Mouse (Mus musculus): ENCODE data around the gene Rnf148. TPM values are rescaled to one million over a fixed set of nuclear protein-coding genes. Genes with fewer than 3 reads are reported as not detected.

Gene Rnf148
- polyA plus RNA-seq (2016; fragmentation: Nextera tagmentation; extraction: Ambion mirVana), result not detected in 2 replicates

DNA sequence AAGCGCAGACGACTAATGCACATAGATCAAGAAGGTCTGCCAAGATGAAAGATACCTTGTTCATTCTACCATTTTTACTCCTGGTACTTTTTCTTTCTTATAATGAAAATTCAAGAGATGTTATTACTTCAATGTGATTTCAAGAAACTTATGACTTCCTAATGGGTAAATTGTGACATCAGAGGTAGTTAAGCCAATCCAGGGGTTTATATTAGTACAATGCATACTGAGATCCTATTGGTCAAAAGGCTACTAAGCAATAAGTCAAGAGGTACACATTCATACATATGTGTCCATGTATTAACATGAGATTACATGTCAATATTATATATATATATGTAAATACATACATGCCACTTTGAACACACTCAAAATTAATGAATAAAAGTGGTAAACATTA lies at the start of gene Rnf148:
Rnf148 (minus strand) TSS at position 101 of the 400 bp plus-strand sequence.
- H3K27me3 ChIP-seq, result no peaks in the 10 kb centered on the region
- no peak within 1 kb of the TSS for H3K27ac ChIP-seq
- H3K36me3 ChIP-seq, result no peaks in the 10 kb centered on the region
- no peaks in the 10 kb centered on the region for H3K4me1 ChIP-seq
- no peak for ATAC-seq (ENCODE audit: low FRiP score)
- H3K9ac ChIP-seq, result no peak within 1 kb of the TSS
- WGBS, result 79% methylated on average over 2 of the region's 2 CpGs
- H3K4me2 ChIP-seq (replicated peaks), result no peak within 1 kb of the TSS
- no peaks in the 10 kb centered on the region for H3K9me3 ChIP-seq (replicated peaks)
- H3K4me3 ChIP-seq, result no peak within 1 kb of the TSS

DNA sequence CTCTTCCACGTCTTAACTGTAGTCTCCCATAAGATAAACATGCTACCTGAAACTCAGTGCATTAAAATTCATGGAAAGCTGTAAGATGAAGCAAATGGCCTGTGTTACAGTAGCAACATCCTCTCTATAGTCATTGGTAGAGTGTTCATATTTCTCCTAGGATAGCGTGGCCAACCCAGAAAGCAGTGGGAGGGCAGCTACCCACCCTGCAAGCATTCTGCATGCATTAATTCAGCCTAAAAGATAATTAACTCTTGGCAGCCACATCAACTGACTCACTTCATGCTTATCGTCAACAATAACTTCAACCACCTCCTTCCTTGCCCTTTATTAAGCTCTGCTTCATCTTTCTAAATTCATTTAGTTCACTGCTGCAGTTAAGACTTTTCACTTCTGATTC lies 45.9 kb upstream of the Rnf148 start:
- Histone ChIP-seq H3K27me3 (no peaks in the 10 kb centered on the region), H3K27ac (no peak overlapping the region), H3K36me3 (no peaks in the 10 kb centered on the region), H3K4me2 (replicated peaks) (no peak overlapping the region), H3K9me3 (replicated peaks) (no peaks in the 10 kb centered on the region), H3K4me1 (no peaks in the 10 kb centered on the region), H3K9ac (no peak overlapping the region), H3K4me3 (no peak overlapping the region)
- no peak for ATAC-seq (ENCODE audit: low FRiP score)
- 69% methylated on average over 3 of the region's 3 CpGs for WGBS

DNA sequence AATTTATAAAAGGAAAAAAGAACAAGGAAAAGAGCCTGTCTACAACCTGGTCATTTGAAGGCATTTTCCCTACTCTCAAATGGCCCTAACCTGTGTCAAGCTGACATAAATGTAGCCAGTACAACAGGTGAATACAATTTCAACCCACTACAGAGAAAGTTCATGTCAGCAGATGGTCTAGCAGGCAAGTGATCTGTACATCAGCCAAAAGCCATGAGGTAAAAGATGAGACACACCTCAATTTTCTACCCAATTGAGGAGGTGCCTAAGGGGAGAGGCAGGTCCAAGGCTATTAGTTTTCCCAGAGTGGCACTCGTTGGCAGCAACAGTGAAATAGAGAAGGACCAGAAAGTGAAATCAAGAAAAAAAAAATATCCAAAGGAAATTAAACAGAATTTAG lies 23.2 kb upstream of the Rnf148 start:
- ATAC-seq (ENCODE audit: low FRiP score), result no peak
- no peak overlapping the region for H3K27ac ChIP-seq
- no peaks in the 10 kb centered on the region for H3K27me3 ChIP-seq
- no peaks in the 10 kb centered on the region for H3K9me3 ChIP-seq (replicated peaks)
- no peak overlapping the region for H3K4me3 ChIP-seq
- H3K36me3 ChIP-seq, result no peaks in the 10 kb centered on the region
- WGBS, result 46% methylated on average over 1 of the region's 1 CpGs
- no peak overlapping the region for H3K9ac ChIP-seq
- H3K4me2 ChIP-seq (replicated peaks), result no peak overlapping the region
- no peaks in the 10 kb centered on the region for H3K4me1 ChIP-seq

DNA sequence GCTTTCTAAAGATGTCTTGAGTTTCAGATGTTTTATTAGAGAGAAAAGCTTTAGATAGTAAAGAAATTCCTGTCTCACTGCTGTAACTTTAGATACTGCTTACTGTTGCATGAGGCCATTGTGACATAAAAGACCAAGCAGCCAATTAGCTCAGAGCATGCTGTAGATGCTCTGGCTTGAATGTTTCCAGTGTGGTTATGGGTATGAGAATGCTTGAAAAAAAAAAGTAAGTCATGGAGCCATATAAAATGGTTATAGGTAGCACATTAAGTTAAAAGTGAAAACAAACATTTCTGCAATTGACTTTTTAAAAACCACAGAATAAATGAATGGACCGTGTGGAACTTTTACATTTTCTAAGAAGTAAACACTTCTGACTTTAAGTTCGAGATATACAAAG lies 4.7 kb downstream of the Rnf148 start, which contains the start of gene Rnf133:
Rnf133 (minus strand) TSS at position 101 of the 400 bp plus-strand sequence.
- 96% methylated on average over 2 of the region's 2 CpGs for WGBS
- Histone ChIP-seq H3K4me1 (no peaks in the 10 kb centered on the region), H3K9me3 (replicated peaks) (no peaks in the 10 kb centered on the region), H3K27ac (no peak within 1 kb of the TSS), H3K4me3 (no peak within 1 kb of the TSS), H3K4me2 (replicated peaks) (no peak within 1 kb of the TSS), H3K9ac (no peak within 1 kb of the TSS), H3K27me3 (no peaks in the 10 kb centered on the region), H3K36me3 (no peaks in the 10 kb centered on the region)
- ATAC-seq (ENCODE audit: low FRiP score), result no peak

DNA sequence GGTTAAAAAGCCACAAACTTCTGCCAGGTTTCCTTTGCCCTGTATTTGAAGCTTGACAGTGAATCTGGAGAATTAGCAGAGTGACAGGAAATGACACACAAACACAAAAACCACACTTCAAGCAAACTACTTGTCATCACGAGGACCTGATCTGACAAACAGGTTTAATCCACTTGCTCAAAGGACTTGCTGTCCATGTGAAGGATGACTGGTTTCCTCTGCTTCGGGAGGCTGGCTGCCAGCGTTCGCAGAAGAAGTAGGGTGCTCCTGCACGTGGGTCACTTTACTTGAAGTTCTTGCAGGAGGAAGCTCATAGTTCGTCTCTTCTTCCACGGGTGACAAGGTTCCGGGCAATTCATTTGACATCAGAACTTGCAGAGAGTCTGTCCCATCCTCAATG lies 6.2 kb downstream of the Rnf148 start:
- Histone ChIP-seq H3K27ac (no peak overlapping the region), H3K36me3 (no peaks in the 10 kb centered on the region), H3K4me1 (no peaks in the 10 kb centered on the region), H3K4me2 (replicated peaks) (no peak overlapping the region), H3K4me3 (no peak overlapping the region), H3K9ac (no peak overlapping the region), H3K9me3 (replicated peaks) (no peaks in the 10 kb centered on the region), H3K27me3 (no peaks in the 10 kb centered on the region)
- 89% methylated on average over 8 of the region's 8 CpGs for WGBS
- no peak for ATAC-seq (ENCODE audit: low FRiP score)

DNA sequence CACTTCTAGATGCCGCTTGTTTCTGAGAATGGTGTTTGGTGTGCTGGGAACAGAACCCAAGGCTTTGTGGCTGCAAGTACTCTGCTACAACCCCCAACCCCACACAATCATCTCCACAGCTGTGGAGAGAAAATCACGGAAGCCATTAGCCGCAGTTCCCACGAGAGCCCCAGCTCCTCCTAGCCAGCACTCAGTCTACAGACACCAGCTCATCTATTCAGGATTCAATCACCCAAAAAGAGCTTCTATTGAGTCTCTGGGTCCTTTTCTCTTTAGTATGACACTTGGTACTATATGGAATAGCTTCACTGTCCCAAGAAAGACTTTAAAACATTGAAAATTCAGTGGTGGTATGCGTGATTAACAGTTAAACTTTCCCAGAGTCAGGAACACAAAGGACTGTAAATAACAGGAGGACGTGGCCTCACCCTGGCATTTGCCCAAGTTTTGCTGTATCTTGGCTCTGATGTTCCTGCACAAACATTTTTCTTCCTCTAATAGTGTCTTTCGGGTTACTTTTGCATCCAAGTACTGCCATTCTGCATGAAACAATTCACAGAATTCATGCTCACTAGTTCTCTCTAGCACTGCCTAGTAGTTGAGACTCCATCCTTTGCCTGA lies 7.2 kb downstream of the Rnf148 start:
- Histone ChIP-seq H3K27me3 (no peaks in the 10 kb centered on the region), H3K36me3 (no peaks in the 10 kb centered on the region), H3K9ac (no peak overlapping the region), H3K4me1 (no peaks in the 10 kb centered on the region), H3K4me2 (replicated peaks) (no peak overlapping the region), H3K9me3 (replicated peaks) (no peaks in the 10 kb centered on the region), H3K4me3 (no peak overlapping the region), H3K27ac (no peak overlapping the region)
- ATAC-seq (ENCODE audit: low FRiP score), result no peak
- WGBS, result 84% methylated on average over 7 of the region's 7 CpGs

DNA sequence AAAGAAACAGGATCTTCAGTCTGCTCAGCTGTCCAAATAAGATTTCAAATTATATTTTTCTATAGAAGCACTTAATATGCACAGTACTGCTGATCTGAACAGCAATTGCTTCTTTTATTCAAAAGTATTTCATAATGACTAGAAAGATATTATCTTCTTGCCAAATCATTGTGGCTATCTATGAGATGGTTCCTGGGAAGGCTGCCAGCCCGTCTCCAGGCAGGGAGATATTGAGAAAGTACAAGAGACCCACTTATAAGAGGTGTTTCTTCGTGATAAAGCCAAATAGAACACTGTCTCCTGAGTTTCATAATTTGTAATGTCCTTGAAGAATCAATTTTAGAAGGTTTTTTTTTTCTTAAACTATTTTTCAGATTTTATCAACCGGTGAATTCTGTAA lies 17.9 kb downstream of the Rnf148 start:
- Histone ChIP-seq H3K4me2 (replicated peaks) (no peak overlapping the region), H3K4me1 (no peaks in the 10 kb centered on the region), H3K9me3 (replicated peaks) (no peaks in the 10 kb centered on the region), H3K27me3 (no peaks in the 10 kb centered on the region), H3K9ac (no peak overlapping the region), H3K27ac (no peak overlapping the region), H3K36me3 (no peaks in the 10 kb centered on the region), H3K4me3 (no peak overlapping the region)
- 78% methylated on average over 3 of the region's 3 CpGs for WGBS
- no peak for ATAC-seq (ENCODE audit: low FRiP score)

DNA sequence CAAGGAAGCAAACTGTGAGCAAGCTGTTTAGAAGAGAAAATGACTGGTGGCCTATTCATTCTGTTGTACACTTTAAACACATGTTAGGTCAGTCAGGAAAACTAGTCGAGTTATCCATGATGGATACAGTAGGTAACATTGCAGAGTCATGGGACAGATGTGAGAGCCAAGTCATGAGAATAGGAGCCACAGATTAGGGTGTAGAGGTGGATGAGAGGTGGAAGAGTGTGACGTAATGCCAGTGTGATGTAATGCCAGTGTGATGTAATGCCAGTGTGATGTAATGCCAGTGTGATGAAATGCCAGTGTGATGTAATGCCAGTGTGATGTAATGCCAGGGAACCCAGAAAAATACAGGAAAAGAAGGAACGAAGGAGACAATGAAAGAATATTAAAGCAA lies 19.7 kb downstream of the Rnf148 start:
- ATAC-seq (ENCODE audit: low FRiP score), result no peak
- H3K4me2 ChIP-seq (replicated peaks), result no peak overlapping the region
- H3K4me1 ChIP-seq, result no peaks in the 10 kb centered on the region
- no peak overlapping the region for H3K4me3 ChIP-seq
- no peaks in the 10 kb centered on the region for H3K36me3 ChIP-seq
- H3K27me3 ChIP-seq, result no peaks in the 10 kb centered on the region
- 90% methylated on average over 3 of the region's 3 CpGs for WGBS
- no peaks in the 10 kb centered on the region for H3K9me3 ChIP-seq (replicated peaks)
- no peak overlapping the region for H3K9ac ChIP-seq
- H3K27ac ChIP-seq, result no peak overlapping the region

DNA sequence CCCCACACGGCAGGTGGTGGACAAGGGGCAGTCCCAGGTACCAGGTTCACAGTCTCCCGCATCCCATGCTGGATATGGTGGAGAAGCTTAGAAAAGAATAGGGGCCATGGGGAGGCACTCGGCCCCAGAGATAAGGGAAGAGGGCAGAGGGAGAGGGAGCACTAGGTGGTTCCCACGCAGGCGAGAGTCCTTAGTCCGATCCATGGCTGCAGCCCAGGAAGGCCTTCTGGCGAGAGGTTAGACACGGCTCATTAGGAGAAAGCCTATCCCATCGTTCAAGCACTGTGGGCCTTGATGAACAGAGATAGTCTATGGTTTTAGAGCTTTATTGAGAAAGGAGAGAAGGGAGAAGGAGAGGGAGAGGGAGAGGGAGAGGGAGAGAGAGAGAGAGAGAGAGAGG lies 20.9 kb downstream of the Rnf148 start:
- Histone ChIP-seq H3K4me3 (no peak overlapping the region), H3K4me1 (no peaks in the 10 kb centered on the region), H3K27ac (no peak overlapping the region), H3K27me3 (no peaks in the 10 kb centered on the region), H3K9ac (no peak overlapping the region), H3K36me3 (no peaks in the 10 kb centered on the region), H3K9me3 (replicated peaks) (no peaks in the 10 kb centered on the region), H3K4me2 (replicated peaks) (no peak overlapping the region)
- ATAC-seq (ENCODE audit: low FRiP score), result no peak
- 75% methylated on average over 9 of the region's 9 CpGs for WGBS

DNA sequence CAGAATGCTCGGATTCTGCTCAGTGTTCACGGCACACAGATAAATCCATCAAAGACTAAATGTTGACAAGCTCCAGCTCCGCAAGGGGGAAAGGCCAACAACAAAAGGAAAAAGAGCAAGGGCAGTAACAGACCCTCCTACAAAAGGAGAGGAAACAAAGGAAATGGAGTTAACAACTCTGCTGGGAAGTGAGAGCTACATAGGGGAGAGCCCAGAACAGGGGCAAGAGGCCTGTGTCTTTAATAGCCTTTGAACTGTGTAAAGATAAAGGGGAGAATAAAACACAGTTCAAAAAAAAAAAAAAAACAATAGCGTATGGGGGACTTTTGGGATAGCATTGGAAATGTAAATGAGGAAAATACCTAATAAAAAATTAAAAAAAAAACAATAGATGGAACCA lies 24.5 kb downstream of the Rnf148 start:
- Histone ChIP-seq H3K36me3 (no peaks in the 10 kb centered on the region), H3K27ac (no peak overlapping the region), H3K9ac (no peak overlapping the region), H3K4me2 (replicated peaks) (no peak overlapping the region), H3K9me3 (replicated peaks) (no peaks in the 10 kb centered on the region), H3K4me3 (no peak overlapping the region), H3K27me3 (no peaks in the 10 kb centered on the region), H3K4me1 (no peaks in the 10 kb centered on the region)
- no peak for ATAC-seq (ENCODE audit: low FRiP score)
- WGBS, result 24% methylated on average over 4 of the region's 4 CpGs

Other genes starting within 250 kb of the Rnf148 start
- gene Rnf133, start 4.8 kb downstream of the Rnf148 start, polyA plus RNA-seq (2016; fragmentation: Nextera tagmentation; extraction: Ambion mirVana), result not detected in 2 replicates
- 3.4 TPM in 2 replicates for gene Cadps2, start 184.3 kb upstream of the Rnf148 start, polyA plus RNA-seq (2016; fragmentation: Nextera tagmentation; extraction: Ambion mirVana)

Measured in hindbrain, embryonic 12.5 days (tissue).